Mouse (Mus musculus) heart, embryonic 14.5 days (tissue): Measurements from ENCODE around the gene Myoz2. TPM values are rescaled to one million over a fixed set of nuclear protein-coding genes. Genes with fewer than 3 reads are reported as not detected.

ENCODE experiments used
- ATAC-seq: fragments of 200-750 bp; cut with Nextera tagmentation; 2 replicates; pipeline ENCODE4 v1.8.0; 2017; ENCODE audit warnings: low read depth, moderate TSS enrichment; ENCODE audit not compliant: insufficient number of reproducible peaks, insufficient read depth, low FRiP score
- H3K27ac ChIP-seq, 2 experiments: fragments of 200-500 bp in 1 of 2; fragments of 300-500 bp in 1 of 2; sonication (generic) in 1 of 2; replicated peaks in 1 of 2; 2 replicates each; pipeline ENCODE4 v1.5.1; 2012 to 2014; ENCODE audit warnings: low read depth in 2 of 2, low read length in 2 of 2, control low read depth in 1 of 2, mild to moderate bottlenecking in 1 of 2, mixed read lengths in 1 of 2; ENCODE audit not compliant: control insufficient read depth in 1 of 2, insufficient read depth in 1 of 2
- H3K27me3 ChIP-seq: fragments of 300-500 bp; sonication (generic); 2 replicates; pipeline ENCODE4 v1.6.1; 2014; ENCODE audit warnings: mild to moderate bottlenecking, low read length, control low read depth; ENCODE audit not compliant: control insufficient read depth, insufficient read depth
- H3K36me3 ChIP-seq: fragments of 300-500 bp; sonication (generic); 2 replicates; pipeline ENCODE4 v1.6.1; 2014; ENCODE audit warnings: mild to moderate bottlenecking, control low read depth, low read length, mixed read lengths; ENCODE audit not compliant: control insufficient read depth, insufficient read depth
- H3K4me1 ChIP-seq, 2 experiments: fragments of 200-500 bp in 1 of 2; fragments of 300-500 bp in 1 of 2; sonication (generic) in 1 of 2; 2 replicates each; pipeline ENCODE4 v1.6.1; 2012 to 2014; ENCODE audit warnings: low read length in 2 of 2, control low read depth in 1 of 2, mixed read lengths in 1 of 2; ENCODE audit not compliant: control insufficient read depth in 2 of 2, insufficient read depth in 2 of 2
- H3K4me2 ChIP-seq: fragments of 300-500 bp; sonication (generic); 2 replicates; pipeline ENCODE4 v1.6.1; 2014; ENCODE audit warnings: mild to moderate bottlenecking, low read length
- H3K4me3 ChIP-seq, 2 experiments: fragments of 200-500 bp in 1 of 2; fragments of 300-500 bp in 1 of 2; sonication (generic) in 1 of 2; 2 replicates each; pipeline ENCODE4 v1.5.1; 2012 to 2014; ENCODE audit warnings: low read length in 2 of 2, mild to moderate bottlenecking in 2 of 2, control low read depth in 1 of 2, low read depth in 1 of 2, moderate library complexity in 1 of 2; ENCODE audit not compliant: control insufficient read depth in 1 of 2, insufficient read depth in 1 of 2
- H3K9ac ChIP-seq: fragments of 300-500 bp; sonication (generic); 2 replicates; pipeline ENCODE4 v1.6.1; 2014; ENCODE audit warnings: mild to moderate bottlenecking, low read length
- H3K9me3 ChIP-seq: fragments of 300-500 bp; sonication (generic); 2 replicates; pipeline ENCODE4 v1.6.1; 2016; ENCODE audit warnings: low read length, control low read depth; ENCODE audit not compliant: control insufficient read depth
- WGBS: fragments of 180-500 bp; shearing (Covaris S2); extraction: QIAGEN DNeasy Blood & Tissue Kit; methylation state at CpG from one replicate; pipeline ENCODE4 v1.1.7; 2014; 5-methylcytosine and 5-hydroxymethylcytosine counted together
- polyA plus RNA-seq: library from polyadenylated mRNA; unstranded; fragments of >200 nt; fragmentation: Nextera tagmentation; extraction: Ambion mirVana; gene quantifications from 2 replicates; pipeline ENCODE4 v1.2.1, GENCODE M21; 2014

Myoz2 gene
- polyA plus RNA-seq, 1 experiment from 2014 or later: 230 TPM

DNA sequence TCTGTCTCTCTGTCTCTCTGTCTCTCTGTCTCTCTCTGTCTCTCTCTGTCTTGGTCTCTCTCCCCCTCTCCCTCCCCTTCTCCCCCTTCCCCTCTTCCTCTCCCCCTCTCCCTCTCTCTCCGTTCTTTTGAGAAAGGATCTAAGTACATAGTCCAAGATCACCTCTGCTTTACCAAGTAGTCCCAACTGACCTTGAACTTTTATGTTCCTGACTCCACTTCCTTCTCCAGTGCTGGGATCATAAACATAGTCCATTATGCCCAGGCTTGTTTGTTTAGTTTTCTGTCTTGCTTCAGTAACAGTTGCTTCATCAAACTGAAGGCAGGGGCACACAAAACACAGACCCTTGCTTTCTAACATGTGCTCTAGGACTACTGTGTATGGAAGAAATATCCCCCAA is 37.7 kb upstream of the Myoz2 start:
- Histone ChIP-seq H3K9ac (no peak overlapping the region), H3K4me2 (no peak overlapping the region), H3K4me1 (peaks cover 6 to 26% of the 10 kb centered on the region in 2 experiments), H3K4me3 (no peak overlapping the region), H3K27me3 (no peaks in the 10 kb centered on the region), H3K9me3 (no peaks in the 10 kb centered on the region), H3K36me3 (no peaks in the 10 kb centered on the region), H3K27ac (no peak overlapping the region)
- ATAC-seq: no peak
- WGBS: no CpG with 5 or more reads among the region's 1 CpGs

DNA sequence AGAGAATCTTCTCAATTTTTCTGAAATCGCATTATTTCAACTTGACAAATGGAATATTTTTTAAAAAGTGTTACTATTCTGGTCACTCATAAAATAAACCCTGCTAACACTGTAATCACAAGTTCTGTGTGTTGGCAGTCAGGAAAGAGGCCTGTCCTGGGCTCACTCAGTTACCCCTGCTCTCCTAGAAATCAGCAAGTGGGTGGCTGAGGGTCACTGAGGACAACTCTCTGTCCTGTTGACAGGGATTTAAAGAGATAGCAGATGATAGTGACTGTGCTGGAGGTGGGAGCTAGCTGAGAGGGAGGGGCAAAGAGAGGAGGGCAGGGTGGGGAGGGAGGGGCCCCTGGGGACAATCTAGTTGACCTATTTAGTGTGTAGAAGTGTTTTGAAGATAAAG is 36.2 kb upstream of the Myoz2 start:
- H3K4me1 ChIP-seq: peaks cover 6 to 26% of the 10 kb centered on the region in 2 experiments
- H3K36me3 ChIP-seq: no peaks in the 10 kb centered on the region
- no peak overlapping the region for H3K4me3 ChIP-seq
- 50% methylated on average over 1 of the region's 1 CpGs for WGBS
- H3K9ac ChIP-seq: no peak overlapping the region
- H3K4me2 ChIP-seq: no peak overlapping the region
- H3K27me3 ChIP-seq: no peaks in the 10 kb centered on the region
- no peaks in the 10 kb centered on the region for H3K9me3 ChIP-seq
- H3K27ac ChIP-seq: peak overlapping the region in 1 of 2 experiments; percentile 41; a peak in 2 of 4 replicates
- ATAC-seq: peak; percentile 54; the same call in 1 of the 2 replicates

DNA sequence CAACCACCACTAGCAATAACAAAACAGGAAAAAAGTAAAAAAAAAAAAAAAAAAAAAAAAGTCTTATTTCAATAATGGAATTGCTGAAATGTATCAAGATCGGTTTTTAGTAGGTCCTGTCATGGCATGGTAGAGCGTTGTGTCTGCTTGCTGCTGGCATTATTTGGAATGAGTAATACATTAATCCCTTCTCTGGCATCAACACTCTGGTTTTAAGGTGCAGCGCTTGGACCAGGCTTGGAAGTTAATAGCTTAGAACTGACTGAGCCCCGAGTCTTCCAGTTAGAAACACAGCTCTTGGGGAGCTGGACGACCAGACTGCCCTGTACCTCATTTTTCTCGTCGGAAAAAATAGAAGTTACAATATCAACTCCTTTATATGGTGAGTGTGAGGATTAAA is 32.0 kb upstream of the Myoz2 start:
- 92% methylated on average over 7 of the region's 7 CpGs for WGBS
- no peak overlapping the region for H3K4me2 ChIP-seq
- H3K36me3 ChIP-seq: no peaks in the 10 kb centered on the region
- no peaks in the 10 kb centered on the region for H3K9me3 ChIP-seq
- H3K4me1 ChIP-seq: peaks cover 9 to 32% of the 10 kb centered on the region in 2 experiments
- H3K27ac ChIP-seq: no peak overlapping the region
- no peaks in the 10 kb centered on the region for H3K27me3 ChIP-seq
- no peak for ATAC-seq
- H3K9ac ChIP-seq: no peak overlapping the region
- no peak overlapping the region for H3K4me3 ChIP-seq

DNA sequence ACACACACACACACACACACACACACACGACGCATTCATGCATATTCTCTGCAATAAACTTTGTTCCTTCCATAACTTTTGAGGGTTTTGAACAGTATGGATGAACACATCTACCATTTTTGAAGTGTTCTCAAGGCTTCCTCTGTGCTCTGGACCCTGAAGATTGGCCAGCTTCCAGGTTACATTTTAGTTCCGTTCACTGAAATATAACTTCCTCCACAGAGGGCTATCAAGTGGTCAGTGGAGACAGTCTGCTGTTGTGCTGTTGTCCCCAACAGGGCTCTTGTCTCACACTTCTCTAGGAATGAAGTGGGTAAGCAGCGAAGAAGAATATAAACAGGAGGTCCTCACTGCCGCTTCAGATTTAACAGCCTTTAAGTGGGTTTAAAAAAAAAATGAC is 30.7 kb upstream of the Myoz2 start:
- H3K4me2 ChIP-seq: no peak overlapping the region
- ATAC-seq: no peak
- H3K36me3 ChIP-seq: no peaks in the 10 kb centered on the region
- H3K27ac ChIP-seq: no peak overlapping the region
- no peaks in the 10 kb centered on the region for H3K27me3 ChIP-seq
- no peaks in the 10 kb centered on the region for H3K9me3 ChIP-seq
- H3K4me1 ChIP-seq: peaks cover 7 to 20% of the 10 kb centered on the region in 2 experiments
- no peak overlapping the region for H3K4me3 ChIP-seq
- H3K9ac ChIP-seq: no peak overlapping the region
- 51% methylated on average over 5 of the region's 5 CpGs for WGBS

DNA sequence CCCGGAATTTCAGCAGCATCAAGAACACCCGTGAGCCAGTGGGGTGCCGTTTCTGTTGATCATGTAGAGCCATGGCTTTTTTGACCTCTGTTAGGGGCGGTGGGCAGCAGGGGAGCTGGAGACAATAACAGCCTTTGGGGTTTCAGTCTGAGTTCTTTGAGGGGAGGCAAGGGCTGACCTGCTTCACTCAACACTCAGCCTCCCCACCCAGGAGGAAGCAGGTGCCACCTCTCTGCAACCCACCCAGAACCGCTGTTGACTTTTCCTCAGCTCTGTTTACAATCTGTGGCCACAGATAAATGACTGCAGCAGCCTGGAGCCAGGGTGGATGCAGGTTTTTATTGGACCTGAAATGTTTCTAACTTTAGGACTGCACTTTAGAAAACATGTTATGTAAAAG is 29.4 kb upstream of the Myoz2 start:
- H3K36me3 ChIP-seq: no peaks in the 10 kb centered on the region
- H3K27me3 ChIP-seq: no peaks in the 10 kb centered on the region
- H3K27ac ChIP-seq: no peak overlapping the region
- 38% methylated on average over 5 of the region's 5 CpGs for WGBS
- H3K9me3 ChIP-seq: no peaks in the 10 kb centered on the region
- peaks cover 7 to 16% of the 10 kb centered on the region in 2 experiments for H3K4me1 ChIP-seq
- H3K4me2 ChIP-seq: no peak overlapping the region
- no peak overlapping the region for H3K4me3 ChIP-seq
- no peak overlapping the region for H3K9ac ChIP-seq
- no peak for ATAC-seq

DNA sequence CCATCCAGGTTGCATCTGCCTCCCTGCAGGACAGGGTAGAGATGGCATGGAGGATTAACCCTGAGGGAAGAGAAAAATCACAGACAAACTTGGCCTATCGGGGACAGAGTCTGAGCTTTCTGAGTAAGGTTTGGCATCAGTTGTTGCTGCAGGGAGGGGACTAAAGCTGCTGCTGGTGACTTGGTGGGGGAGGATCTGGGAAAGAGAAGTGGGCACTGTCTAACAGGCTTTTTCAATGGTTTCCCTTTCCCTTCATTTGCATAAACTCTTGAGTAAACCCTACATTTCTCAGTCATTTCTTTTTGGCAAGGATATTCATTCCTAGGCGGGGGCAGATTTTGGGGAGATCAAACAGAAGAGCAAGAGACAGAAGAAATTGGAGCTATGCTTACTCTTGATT is 27.1 kb upstream of the Myoz2 start:
- Histone ChIP-seq H3K27me3 (no peaks in the 10 kb centered on the region), H3K9ac (no peak overlapping the region), H3K4me1 (peaks cover 7 to 16% of the 10 kb centered on the region in 2 experiments), H3K4me3 (no peak overlapping the region), H3K9me3 (no peaks in the 10 kb centered on the region), H3K27ac (no peak overlapping the region), H3K4me2 (no peak overlapping the region), H3K36me3 (no peaks in the 10 kb centered on the region)
- 79% methylated on average over 2 of the region's 2 CpGs for WGBS
- ATAC-seq: no peak

DNA sequence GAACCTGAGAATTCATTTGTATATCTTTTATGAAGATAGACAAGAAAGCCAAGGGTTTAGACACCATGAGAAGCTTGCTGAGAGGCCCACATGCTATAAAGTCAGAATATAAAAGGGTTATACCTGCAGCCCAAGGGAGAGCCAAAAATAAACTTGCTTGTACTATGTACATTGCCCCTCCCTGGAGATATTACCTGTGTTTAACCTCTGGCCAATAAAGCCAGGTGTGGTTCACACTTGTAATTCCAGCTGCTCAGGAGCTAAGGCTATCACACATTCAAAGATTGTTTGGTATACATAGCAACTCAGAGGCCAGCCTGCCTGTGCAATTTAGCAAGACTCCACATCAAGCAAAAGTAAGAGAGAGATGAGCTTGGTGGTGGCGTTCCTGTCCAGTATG is 24.0 kb upstream of the Myoz2 start:
- Histone ChIP-seq H3K4me1 (peaks cover under 1 to 4% of the 10 kb centered on the region in 2 experiments; a peak in 2 of 4 replicates), H3K36me3 (no peaks in the 10 kb centered on the region), H3K27ac (no peak overlapping the region), H3K27me3 (no peaks in the 10 kb centered on the region), H3K9ac (no peak overlapping the region), H3K4me2 (no peak overlapping the region), H3K9me3 (no peaks in the 10 kb centered on the region), H3K4me3 (no peak overlapping the region)
- no peak for ATAC-seq
- WGBS: 89% methylated on average over 1 of the region's 1 CpGs

DNA sequence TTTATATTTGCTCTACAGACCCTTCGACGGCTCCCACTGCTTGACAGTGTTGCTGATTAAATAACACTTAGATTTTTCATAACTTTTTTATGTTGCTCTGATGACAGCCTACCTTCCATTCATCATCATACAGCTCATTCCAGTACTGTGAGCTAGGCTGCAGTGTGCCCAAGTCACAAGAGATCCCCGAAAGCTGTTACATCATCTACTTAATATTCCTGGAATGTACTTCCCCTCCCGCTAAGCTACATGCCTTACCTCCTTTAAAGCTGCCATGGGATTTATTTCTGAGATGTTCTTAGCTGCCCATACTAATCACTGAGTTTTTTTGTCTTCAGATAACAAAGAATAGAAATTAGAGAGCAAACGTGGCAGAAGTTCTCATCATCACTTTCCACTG is 19.4 kb upstream of the Myoz2 start:
- Histone ChIP-seq H3K27ac (no peak overlapping the region), H3K4me3 (no peak overlapping the region)
- ATAC-seq: 0 out of 2 replicates have a peak, but pooled peaks have one; percentile 17

More for the DNA sequence above, 19.4 kb upstream of the Myoz2 start:
- WGBS: 38% methylated on average over 5 of the region's 5 CpGs
- Histone ChIP-seq H3K4me1 (peaks cover 2 to 5% of the 10 kb centered on the region in 2 experiments; a peak in 2 of 4 replicates), H3K27me3 (no peaks in the 10 kb centered on the region), H3K9me3 (peaks cover 4% of the 10 kb centered on the region; the same call in 1 of the 2 replicates), H3K4me2 (no peak overlapping the region), H3K9ac (no peak overlapping the region), H3K36me3 (no peaks in the 10 kb centered on the region)
